Mouse (Mus musculus) forelimb bud, embryonic 11.5 days (tissue): ENCODE data around the gene Hfe2.

Source experiments
- DNase-seq: peaks from one replicate; pipeline ENCODE4 v3.0.0-alpha.2; 2012; ENCODE audit warnings: low read depth, low spot score

Hfe2 gene

GRCm38 (mm10) chr3:96558668-96559196 lies 33.8 kb downstream of the Hfe2 start:
- DNase-seq = no peak

DNA sequence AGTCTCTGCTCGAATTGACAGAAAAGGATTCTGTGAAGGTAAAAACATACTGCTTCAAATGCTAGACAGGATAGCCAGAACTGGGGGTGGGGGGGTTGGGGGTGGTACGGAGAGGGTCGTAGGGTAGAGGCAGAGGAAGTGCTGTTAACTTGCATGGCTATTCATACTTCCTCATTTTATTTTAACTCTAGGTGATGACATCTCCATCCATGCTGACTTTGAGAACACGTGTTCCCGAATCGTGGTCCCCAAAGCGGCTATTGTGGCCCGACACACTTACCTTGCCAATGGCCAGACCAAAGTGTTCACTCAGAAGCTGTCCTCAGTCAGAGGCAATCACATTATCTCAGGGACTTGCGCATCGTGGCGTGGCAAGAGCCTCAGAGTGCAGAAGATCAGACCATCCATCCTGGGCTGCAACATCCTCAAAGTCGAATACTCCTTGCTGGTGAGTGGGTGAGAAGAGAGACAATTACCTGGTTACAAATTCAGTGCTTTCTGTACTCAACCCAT lies 34.5 kb downstream of the Hfe2 start:
- no peak for DNase-seq

- no peak for DNase-seq
Measured at GRCm38 (mm10) chr3:96559911-96560850, 35.2 kb downstream of the Hfe2 start.

DNA sequence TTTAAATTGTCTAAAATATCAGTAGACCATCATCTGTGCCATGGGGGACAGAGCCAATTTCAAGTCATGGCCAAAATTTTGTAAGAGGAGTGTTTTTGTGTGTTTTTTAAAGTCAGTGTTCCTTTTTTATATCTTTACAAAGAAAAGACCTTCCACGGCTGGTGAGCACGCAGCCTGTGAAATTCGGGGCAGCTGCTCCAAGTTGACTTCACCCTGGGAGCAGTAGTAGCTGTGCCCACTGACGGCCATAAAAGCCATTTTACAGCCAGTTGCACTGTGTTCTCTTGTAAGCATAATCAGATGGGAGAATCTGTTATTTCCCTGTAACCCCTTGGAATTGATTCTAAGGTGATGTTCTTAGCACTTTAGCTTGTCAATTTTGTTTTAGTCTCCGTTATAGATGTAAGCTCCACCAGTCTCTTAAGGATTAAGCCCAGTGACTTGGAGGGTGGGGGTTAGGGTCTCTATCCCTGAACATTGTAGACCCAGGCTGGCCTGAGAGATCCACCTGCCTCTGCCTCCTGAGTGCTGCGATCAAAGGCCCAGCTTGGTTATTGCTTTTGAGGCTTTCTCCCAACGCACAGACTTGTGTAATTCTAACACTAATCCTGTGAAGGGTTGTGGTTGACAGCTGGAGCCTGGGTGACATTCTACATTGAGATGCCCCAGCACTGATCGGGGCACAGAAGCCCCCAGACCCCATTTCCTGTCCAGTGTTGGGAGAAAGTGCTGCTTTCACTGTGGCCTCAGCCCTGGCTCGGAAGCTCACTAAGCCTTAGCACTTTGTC lies 36.1 kb downstream of the Hfe2 start:
- no peak for DNase-seq

- DNase-seq = no peak
Measured at GRCm38 (mm10) chr3:96561946-96562681, 37.1 kb downstream of the Hfe2 start.

DNA sequence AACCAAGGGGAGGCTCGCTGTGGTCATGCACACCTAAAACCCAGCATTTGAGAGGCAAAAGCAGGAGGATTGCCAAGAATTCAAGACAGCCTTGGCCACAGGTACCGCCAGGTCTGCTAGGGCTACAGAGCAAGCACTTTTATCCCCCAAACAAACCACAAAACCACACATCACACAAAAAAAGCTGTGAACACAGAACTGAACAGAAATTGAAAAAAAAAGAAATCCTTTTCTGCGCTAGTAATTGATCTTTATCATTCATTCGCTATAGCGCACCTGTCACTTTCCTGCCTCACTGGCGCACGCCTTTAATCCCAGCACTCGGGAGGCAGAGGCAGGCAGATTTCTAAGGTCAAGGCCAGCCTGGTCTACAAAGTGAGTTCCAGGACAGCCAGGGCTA lies 38.3 kb downstream of the Hfe2 start:
- no peak for DNase-seq

DNA sequence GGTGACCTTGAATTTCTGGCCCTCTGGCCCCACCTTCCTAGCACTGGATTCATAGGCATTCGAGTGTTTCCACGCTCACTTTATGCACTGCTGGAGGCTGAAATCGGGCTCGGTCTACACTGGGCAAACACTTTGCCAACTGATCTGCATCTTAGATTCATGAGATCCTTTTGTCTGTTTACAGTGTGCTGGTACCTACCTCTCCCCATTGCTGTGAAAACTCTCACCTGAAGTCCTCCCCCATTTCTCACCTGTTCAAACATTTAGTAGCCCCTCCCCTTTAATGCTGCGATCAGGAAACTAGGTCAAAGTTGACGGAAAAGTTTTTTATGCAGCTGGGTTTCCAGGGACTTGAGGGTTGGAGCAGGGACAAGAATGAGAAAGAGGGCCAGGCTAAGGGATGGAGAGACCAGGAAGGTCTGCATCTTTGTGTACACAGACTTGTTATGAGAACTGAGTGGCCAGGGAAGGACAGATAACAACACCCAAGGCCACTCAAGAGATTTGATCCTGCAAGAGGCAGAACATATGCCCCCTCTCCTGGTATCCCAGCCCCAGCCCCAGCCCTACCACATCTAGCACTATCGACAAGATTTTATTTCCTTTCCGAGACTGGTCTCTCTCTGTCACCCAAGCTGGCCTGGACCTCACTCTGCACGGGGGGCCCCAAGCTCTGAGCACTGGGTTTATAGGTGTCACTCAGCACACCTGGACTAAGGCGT lies 39.1 kb downstream of the Hfe2 start:
- no peak for DNase-seq

GRCm38 (mm10) chr3:96564633-96565032 lies 39.7 kb downstream of the Hfe2 start:
- DNase-seq = no peak

- DNase-seq = no peak
Measured at GRCm38 (mm10) chr3:96565105-96565504, 40.1 kb downstream of the Hfe2 start.

DNA sequence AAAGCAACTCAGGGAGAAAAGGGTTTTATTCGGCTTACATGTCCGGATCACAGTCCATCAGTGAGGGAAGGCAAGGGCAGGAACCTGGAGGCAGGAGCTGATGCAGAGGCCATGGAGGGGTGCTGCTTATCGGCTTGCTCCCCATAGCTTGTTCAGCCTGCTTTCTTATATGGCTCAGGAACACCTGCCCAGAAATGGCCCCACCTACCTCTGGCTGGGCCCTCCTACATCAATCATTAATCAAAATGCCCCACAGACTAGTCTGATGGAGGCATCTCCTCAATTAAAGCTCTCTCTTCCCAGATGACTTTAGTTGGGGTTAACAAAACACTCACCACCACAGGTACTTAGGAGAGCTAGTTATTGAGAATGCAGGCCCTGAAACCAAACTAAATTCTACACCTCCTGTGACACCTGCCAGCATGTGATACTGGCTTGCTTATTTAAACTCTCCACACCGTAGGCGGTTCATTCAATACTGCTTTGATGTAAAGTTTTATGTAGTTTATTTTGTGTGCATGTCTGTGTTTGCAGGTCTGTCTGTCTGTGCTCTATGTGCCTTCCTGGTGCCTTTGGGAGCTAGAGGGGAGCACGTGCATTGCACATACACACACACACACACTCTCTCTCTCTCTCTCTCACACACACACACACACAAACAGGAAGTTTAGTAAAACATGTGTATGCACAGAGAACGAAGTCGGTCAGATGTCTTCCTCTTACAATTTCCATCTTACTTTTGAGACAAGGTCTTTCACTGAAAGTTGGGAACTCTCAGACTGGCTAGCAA lies 41.9 kb downstream of the Hfe2 start:
- DNase-seq = no peak

- no peak for DNase-seq
Measured at GRCm38 (mm10) chr3:96568605-96569004, 43.6 kb downstream of the Hfe2 start.

- no peak for DNase-seq
Measured at GRCm38 (mm10) chr3:96569506-96569905, 44.5 kb downstream of the Hfe2 start.

DNA sequence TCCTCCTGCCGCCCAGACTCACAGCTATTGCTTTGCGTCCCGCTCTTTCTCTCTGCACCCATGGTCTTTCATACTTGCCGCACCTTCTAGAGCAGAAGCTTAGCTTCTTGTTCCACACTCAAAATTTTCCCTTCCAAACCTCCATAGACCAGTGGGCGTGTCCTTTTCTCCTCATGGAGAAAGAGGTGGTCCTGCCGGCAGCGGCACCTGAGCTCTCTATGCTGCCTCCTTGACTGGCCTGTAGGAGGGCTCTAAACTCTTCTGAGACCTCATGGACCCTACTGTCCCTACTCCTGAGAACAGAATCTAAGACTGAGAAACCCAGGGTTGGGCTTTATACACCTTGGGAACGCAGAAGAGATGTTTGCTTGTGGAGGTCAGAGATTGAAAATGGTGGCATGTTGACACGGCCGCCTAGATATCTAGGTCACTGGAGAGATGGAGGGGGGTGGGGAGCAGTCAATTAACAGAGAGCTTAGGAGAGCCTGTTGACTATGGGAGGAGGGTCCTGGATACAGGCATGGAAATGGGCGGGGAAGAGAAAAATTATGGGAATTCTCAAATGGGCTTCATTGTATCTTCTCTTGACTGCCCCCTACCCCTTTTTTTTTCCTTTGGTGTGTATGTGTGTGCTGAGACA lies 45.1 kb downstream of the Hfe2 start:
- no peak for DNase-seq

- no peak for DNase-seq
Measured at GRCm38 (mm10) chr3:96570643-96571042, 45.7 kb downstream of the Hfe2 start.

DNA sequence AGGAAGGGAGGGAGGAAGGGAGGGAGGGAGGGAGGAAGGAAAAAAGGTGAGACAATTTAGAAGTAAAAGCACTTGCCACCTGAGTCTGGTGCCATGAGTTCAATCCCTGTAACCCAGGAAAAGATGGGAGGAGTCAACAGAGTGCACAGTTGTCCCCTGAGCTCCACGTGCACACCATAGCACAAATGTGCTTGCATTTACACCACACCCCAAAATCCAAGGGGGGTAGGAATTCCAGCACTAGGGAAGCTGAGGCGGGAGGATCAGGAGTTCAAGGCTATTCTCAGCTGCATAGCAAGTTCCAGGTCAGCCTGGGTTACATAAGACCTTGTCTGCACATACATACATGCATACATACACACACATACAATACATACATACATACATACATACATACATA lies 46.4 kb downstream of the Hfe2 start:
- no peak for DNase-seq

DNA sequence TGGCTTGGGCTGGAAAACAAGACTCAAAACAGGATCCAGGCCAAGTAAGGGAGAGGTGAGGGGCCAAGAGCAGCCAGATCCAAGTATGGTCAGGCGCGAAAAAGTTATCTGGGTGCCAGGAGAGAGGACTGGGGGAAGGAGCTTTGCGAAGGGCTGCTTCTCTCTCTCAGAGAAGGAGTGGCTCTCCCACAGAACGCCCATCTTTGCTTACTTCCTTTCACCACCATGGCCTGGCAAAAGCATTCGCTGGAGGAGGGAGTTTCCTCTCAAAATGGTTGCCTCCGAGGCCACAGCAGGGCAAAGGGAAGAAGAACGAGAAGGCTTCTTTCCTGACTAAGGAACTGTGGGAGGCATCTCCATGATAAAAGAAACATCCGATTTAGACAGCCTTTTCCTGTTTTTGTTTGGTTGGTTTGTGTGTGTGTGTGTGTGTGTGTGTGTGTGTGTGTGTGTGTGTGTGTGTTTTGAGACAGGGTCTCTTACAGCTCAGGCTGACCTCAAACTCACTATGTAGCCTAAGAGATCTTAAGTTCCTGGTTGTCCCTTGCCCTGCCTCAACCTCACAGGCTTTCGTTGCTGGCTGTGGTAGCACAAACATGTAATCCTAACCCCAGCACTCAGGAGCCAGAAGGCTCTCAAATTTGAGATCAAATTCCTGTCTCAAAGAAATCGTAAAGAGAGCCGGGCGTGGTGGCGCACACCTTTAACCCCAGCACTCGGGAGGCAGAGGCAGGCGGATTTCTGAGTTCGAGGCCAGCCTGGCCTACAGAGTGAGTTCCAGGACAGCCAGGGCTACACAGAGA lies 47.1 kb downstream of the Hfe2 start:
- no peak for DNase-seq

DNA sequence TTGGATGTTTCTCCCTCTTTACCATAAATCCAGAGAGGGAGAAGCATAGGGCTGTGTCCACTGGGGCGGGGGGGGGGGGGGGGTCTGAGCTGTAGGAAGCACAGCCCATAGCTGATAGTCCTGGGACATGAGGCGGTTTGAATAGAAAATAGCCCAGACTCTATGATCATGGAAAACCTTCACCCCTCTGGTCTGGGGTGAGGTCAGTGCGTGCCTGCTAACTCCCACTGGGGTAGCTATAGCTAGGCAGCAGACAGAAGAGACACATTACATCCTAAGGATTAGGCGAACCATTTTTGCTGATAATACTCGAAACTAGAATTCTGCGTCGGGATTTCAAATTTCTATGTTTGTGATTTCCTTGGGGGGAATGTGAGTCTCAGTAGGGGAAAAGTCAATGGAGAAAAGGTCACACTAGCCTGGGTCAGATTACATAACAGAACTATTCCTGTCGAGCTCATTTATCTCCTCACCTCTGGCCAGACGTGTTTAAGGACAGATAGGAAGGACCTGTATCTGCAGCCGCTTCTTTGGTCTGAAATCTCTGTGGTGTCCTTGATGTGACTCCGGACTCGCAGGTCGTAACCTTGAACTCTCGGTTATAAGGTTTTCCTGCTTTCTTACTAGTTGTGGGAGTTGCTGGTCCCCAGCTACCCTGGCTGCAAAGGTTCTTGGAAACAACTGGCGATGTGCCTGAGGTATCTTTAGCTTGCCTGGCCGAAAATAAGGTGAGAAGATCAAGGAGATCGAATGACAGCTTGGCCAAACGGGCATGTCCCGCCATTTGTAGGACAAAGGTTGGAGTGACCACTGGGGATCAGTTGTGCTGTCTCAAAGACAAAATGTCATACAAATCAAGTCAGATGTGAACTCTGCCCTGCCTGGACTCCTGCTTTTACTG lies 48.9 kb downstream of the Hfe2 start:
- no peak for DNase-seq
